Mouse (Mus musculus): ENCODE results near the gene Edn1. TPM values are rescaled to one million over a fixed set of nuclear protein-coding genes. Genes with fewer than 3 reads are reported as not detected.

Edn1 gene
- polyA plus RNA-seq, 1 experiment from 2014 or later: 0.99 TPM

GRCm38 (mm10) chr13:42334981-42335380, 33.7 kb downstream of the Edn1 start:
- WGBS: 85% methylated on average over 3 of the region's 3 CpGs
- Histone ChIP-seq H3K27ac (replicated peaks; ENCODE audit: low read depth, low read length) (no peak overlapping the region), H3K36me3 (ENCODE audit: control insufficient read depth, insufficient read depth, low read length) (no peaks in the 10 kb centered on the region), H3K4me2 (ENCODE audit: low read depth, severe bottlenecking) (no peak overlapping the region), H3K9me3 (ENCODE audit: control insufficient read depth, low read length) (no peaks in the 10 kb centered on the region), H3K4me1 (ENCODE audit: control insufficient read depth, insufficient read depth, low read length) (no peaks in the 10 kb centered on the region), H3K4me3 (ENCODE audit: low read depth, low read length) (no peak overlapping the region), H3K9ac (ENCODE audit: low read length) (no peak overlapping the region), H3K27me3 (ENCODE audit: control insufficient read depth, insufficient read depth, low read length) (no peaks in the 10 kb centered on the region)
- DNase-seq (ENCODE audit: low spot score) (no peak), ATAC-seq (ENCODE audit: insufficient number of reproducible peaks, low FRiP score, low TSS enrichment, low read depth) (no peak)

- no peak overlapping the region for H3K27ac ChIP-seq (replicated peaks; ENCODE audit: low read depth, low read length)
- no peak overlapping the region for H3K4me2 ChIP-seq (ENCODE audit: low read depth, severe bottlenecking)
- no peaks in the 10 kb centered on the region for H3K27me3 ChIP-seq (ENCODE audit: control insufficient read depth, insufficient read depth, low read length)
- ATAC-seq (ENCODE audit: insufficient number of reproducible peaks, low FRiP score, low TSS enrichment, low read depth): no peak
- no peak overlapping the region for H3K4me3 ChIP-seq (ENCODE audit: low read depth, low read length)
- H3K4me1 ChIP-seq (ENCODE audit: control insufficient read depth, insufficient read depth, low read length): no peaks in the 10 kb centered on the region
- no peaks in the 10 kb centered on the region for H3K9me3 ChIP-seq (ENCODE audit: control insufficient read depth, low read length)
- DNase-seq (ENCODE audit: low spot score): no peak
- H3K9ac ChIP-seq (ENCODE audit: low read length): no peak overlapping the region
- H3K36me3 ChIP-seq (ENCODE audit: control insufficient read depth, insufficient read depth, low read length): no peaks in the 10 kb centered on the region
- WGBS: 70% methylated on average over 4 of the region's 4 CpGs
These were observed 35.1 kb downstream of the Edn1 start for GRCm38 (mm10) chr13:42336414-42336813.

- DNase-seq (ENCODE audit: low spot score) (no peak), ATAC-seq (ENCODE audit: insufficient number of reproducible peaks, low FRiP score, low TSS enrichment, low read depth) (no peak)
- Histone ChIP-seq H3K27ac (replicated peaks; ENCODE audit: low read depth, low read length) (no peak overlapping the region), H3K4me3 (ENCODE audit: low read depth, low read length) (no peak overlapping the region), H3K9ac (ENCODE audit: low read length) (no peak overlapping the region), H3K36me3 (ENCODE audit: control insufficient read depth, insufficient read depth, low read length) (no peaks in the 10 kb centered on the region), H3K4me2 (ENCODE audit: low read depth, severe bottlenecking) (no peak overlapping the region), H3K9me3 (ENCODE audit: control insufficient read depth, low read length) (no peaks in the 10 kb centered on the region), H3K4me1 (ENCODE audit: control insufficient read depth, insufficient read depth, low read length) (no peaks in the 10 kb centered on the region), H3K27me3 (ENCODE audit: control insufficient read depth, insufficient read depth, low read length) (no peaks in the 10 kb centered on the region)
- 91% methylated on average over 2 of the region's 2 CpGs for WGBS
These were observed 35.8 kb downstream of the Edn1 start for GRCm38 (mm10) chr13:42337072-42337471.

GRCm38 (mm10) chr13:42339466-42339865, 38.2 kb downstream of the Edn1 start:
- H3K27ac ChIP-seq (replicated peaks; ENCODE audit: low read depth, low read length): no peak overlapping the region
- DNase-seq (ENCODE audit: low spot score): no peak
- no peak overlapping the region for H3K4me3 ChIP-seq (ENCODE audit: low read depth, low read length)
- ATAC-seq (ENCODE audit: insufficient number of reproducible peaks, low FRiP score, low TSS enrichment, low read depth): no peak
- no peaks in the 10 kb centered on the region for H3K4me1 ChIP-seq (ENCODE audit: control insufficient read depth, insufficient read depth, low read length)
- no peak overlapping the region for H3K4me2 ChIP-seq (ENCODE audit: low read depth, severe bottlenecking)
- no peaks in the 10 kb centered on the region for H3K27me3 ChIP-seq (ENCODE audit: control insufficient read depth, insufficient read depth, low read length)
- H3K36me3 ChIP-seq (ENCODE audit: control insufficient read depth, insufficient read depth, low read length): no peaks in the 10 kb centered on the region
- WGBS: 85% methylated on average over 2 of the region's 2 CpGs
- H3K9me3 ChIP-seq (ENCODE audit: control insufficient read depth, low read length): no peaks in the 10 kb centered on the region
- H3K9ac ChIP-seq (ENCODE audit: low read length): no peak overlapping the region

GRCm38 (mm10) chr13:42341871-42342532, 40.7 kb downstream of the Edn1 start:
- no peak overlapping the region for H3K9ac ChIP-seq (ENCODE audit: low read length)
- 82% methylated on average over 2 of the region's 2 CpGs for WGBS
- no peak overlapping the region for H3K4me2 ChIP-seq (ENCODE audit: low read depth, severe bottlenecking)
- no peak for DNase-seq (ENCODE audit: low spot score)
- no peaks in the 10 kb centered on the region for H3K27me3 ChIP-seq (ENCODE audit: control insufficient read depth, insufficient read depth, low read length)
- H3K9me3 ChIP-seq (ENCODE audit: control insufficient read depth, low read length): no peaks in the 10 kb centered on the region
- no peaks in the 10 kb centered on the region for H3K36me3 ChIP-seq (ENCODE audit: control insufficient read depth, insufficient read depth, low read length)
- H3K4me1 ChIP-seq (ENCODE audit: control insufficient read depth, insufficient read depth, low read length): no peaks in the 10 kb centered on the region
- no peak overlapping the region for H3K4me3 ChIP-seq (ENCODE audit: low read depth, low read length)
- no peak for ATAC-seq (ENCODE audit: insufficient number of reproducible peaks, low FRiP score, low TSS enrichment, low read depth)
- H3K27ac ChIP-seq (replicated peaks; ENCODE audit: low read depth, low read length): no peak overlapping the region

- Histone ChIP-seq H3K4me1 (ENCODE audit: control insufficient read depth, insufficient read depth, low read length) (no peaks in the 10 kb centered on the region), H3K4me2 (ENCODE audit: low read depth, severe bottlenecking) (no peak overlapping the region), H3K4me3 (ENCODE audit: low read depth, low read length) (no peak overlapping the region), H3K9ac (ENCODE audit: low read length) (no peak overlapping the region), H3K36me3 (ENCODE audit: control insufficient read depth, insufficient read depth, low read length) (no peaks in the 10 kb centered on the region), H3K27ac (replicated peaks; ENCODE audit: low read depth, low read length) (no peak overlapping the region), H3K9me3 (ENCODE audit: control insufficient read depth, low read length) (no peaks in the 10 kb centered on the region), H3K27me3 (ENCODE audit: control insufficient read depth, insufficient read depth, low read length) (no peaks in the 10 kb centered on the region)
- 87% methylated on average over 7 of the region's 7 CpGs for WGBS
- no peak for DNase-seq (ENCODE audit: low spot score)
- no peak for ATAC-seq (ENCODE audit: insufficient number of reproducible peaks, low FRiP score, low TSS enrichment, low read depth)
These were observed 44.2 kb downstream of the Edn1 start for GRCm38 (mm10) chr13:42345439-42345838.

GRCm38 (mm10) chr13:42346414-42346813, 45.1 kb downstream of the Edn1 start:
- no peak overlapping the region for H3K4me3 ChIP-seq (ENCODE audit: low read depth, low read length)
- H3K4me2 ChIP-seq (ENCODE audit: low read depth, severe bottlenecking): no peak overlapping the region
- H3K9ac ChIP-seq (ENCODE audit: low read length): no peak overlapping the region
- ATAC-seq (ENCODE audit: insufficient number of reproducible peaks, low FRiP score, low TSS enrichment, low read depth) (no peak), DNase-seq (ENCODE audit: low spot score) (no peak)
- H3K27ac ChIP-seq (replicated peaks; ENCODE audit: low read depth, low read length): no peak overlapping the region
- no peaks in the 10 kb centered on the region for H3K36me3 ChIP-seq (ENCODE audit: control insufficient read depth, insufficient read depth, low read length)
- no peaks in the 10 kb centered on the region for H3K9me3 ChIP-seq (ENCODE audit: control insufficient read depth, low read length)
- H3K4me1 ChIP-seq (ENCODE audit: control insufficient read depth, insufficient read depth, low read length): no peaks in the 10 kb centered on the region
- 30% methylated on average over 7 of the region's 7 CpGs for WGBS
- no peaks in the 10 kb centered on the region for H3K27me3 ChIP-seq (ENCODE audit: control insufficient read depth, insufficient read depth, low read length)

GRCm38 (mm10) chr13:42351675-42352074, 50.4 kb downstream of the Edn1 start:
- 77% methylated on average over 7 of the region's 7 CpGs for WGBS

More at GRCm38 (mm10) chr13:42351675-42352074, 50.4 kb downstream of the Edn1 start:
- Histone ChIP-seq H3K9ac (ENCODE audit: low read length) (no peak overlapping the region), H3K27ac (replicated peaks; ENCODE audit: low read depth, low read length) (no peak overlapping the region), H3K9me3 (ENCODE audit: control insufficient read depth, low read length) (no peaks in the 10 kb centered on the region), H3K4me1 (ENCODE audit: control insufficient read depth, insufficient read depth, low read length) (no peaks in the 10 kb centered on the region), H3K27me3 (ENCODE audit: control insufficient read depth, insufficient read depth, low read length) (no peaks in the 10 kb centered on the region), H3K4me3 (ENCODE audit: low read depth, low read length) (no peak overlapping the region), H3K36me3 (ENCODE audit: control insufficient read depth, insufficient read depth, low read length) (no peaks in the 10 kb centered on the region), H3K4me2 (ENCODE audit: low read depth, severe bottlenecking) (no peak overlapping the region)
- ATAC-seq (ENCODE audit: insufficient number of reproducible peaks, low FRiP score, low TSS enrichment, low read depth) (no peak), DNase-seq (ENCODE audit: low spot score) (no peak)
